Mouse (Mus musculus): ENCODE results near the gene Kcnj15. TPM values are rescaled to one million over a fixed set of nuclear protein-coding genes. Genes with fewer than 3 reads are reported as not detected.
A peak's percentile ranks its signal among the peaks of the same experiment; 100 is the strongest.

Gene Kcnj15
- 2.4 and 2.7 TPM in 2 replicates for polyA plus RNA-seq (2015; fragmentation: Nextera tagmentation; extraction: Ambion mirVana)

DNA sequence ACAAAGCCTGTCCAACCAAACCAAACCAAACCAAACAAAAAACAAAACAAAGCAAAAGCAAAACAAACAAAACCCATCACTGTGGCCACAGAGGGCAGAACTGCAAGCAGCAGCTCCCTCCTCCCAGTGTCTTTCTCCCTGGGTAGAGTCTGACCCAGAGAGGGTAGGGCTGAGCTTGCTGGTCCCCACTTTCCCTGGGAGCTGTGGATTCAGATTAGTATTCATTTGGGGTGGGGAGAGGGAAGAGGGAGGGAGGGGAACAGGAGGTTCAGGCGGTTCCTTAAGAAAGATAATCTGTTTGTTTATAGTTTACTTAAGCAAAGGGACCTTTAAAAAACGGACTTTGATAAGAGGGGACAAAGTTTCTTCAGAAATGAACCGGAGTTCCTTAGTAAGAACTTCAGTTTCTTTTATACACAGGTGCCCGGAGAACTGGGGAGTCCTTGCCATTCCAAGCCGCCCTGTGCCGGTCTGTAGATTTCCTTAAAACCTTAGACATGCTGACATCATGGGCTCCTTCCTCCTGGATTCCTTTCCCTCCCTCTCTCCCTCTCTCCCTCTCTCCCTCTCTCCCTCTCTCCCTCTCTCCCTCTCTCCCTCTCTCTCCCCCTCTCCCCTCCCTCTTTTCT is at the start of gene Kcnj15:
Gene Kcnj15, plus strand, starts transcription at position 293 of the 629 bp plus-strand sequence.
- Histone ChIP-seq H3K36me3 (no peaks in the 10 kb centered on the region), H3K4me1 (peaks cover 17% of the 10 kb centered on the region), H3K9me3 (replicated peaks) (no peaks in the 10 kb centered on the region), H3K27ac (no peak within 1 kb of the TSS), H3K4me3 (replicated peaks) (no peak within 1 kb of the TSS), H3K4me2 (0 out of 2 replicates have a peak within 1 kb of the TSS, but pooled peaks have one; percentile 4), H3K27me3 (peaks cover 8% of the 10 kb centered on the region; the same call in 1 of the 2 replicates), H3K9ac (no peak within 1 kb of the TSS)
- ATAC-seq (replicated peaks; ENCODE audit: low FRiP score) = no peak
- 32% methylated on average over 6 of the region's 6 CpGs for WGBS

DNA sequence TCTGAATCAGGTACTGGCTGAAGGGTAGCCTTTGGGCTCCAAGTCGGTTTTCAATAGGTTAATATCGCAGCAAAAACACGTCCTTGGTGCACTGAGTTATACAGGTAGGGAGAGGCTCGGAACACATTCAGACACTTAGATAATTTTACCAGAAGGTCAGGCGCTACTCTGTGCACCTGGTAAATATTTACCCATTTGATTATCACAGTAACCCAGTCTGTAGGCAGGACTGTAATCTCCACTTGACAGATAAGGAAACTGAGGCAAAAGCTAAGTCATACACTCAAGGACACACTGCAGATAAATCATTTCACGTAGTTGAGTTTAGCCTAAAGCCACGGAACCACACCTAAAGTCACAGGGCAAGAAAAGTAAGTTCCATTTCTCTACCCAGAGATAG is 49.1 kb upstream of the Kcnj15 start:
- Histone ChIP-seq H3K4me1 (no peaks in the 10 kb centered on the region), H3K27me3 (no peaks in the 10 kb centered on the region), H3K9ac (no peak overlapping the region), H3K4me3 (replicated peaks) (no peak overlapping the region), H3K36me3 (no peaks in the 10 kb centered on the region), H3K27ac (no peak overlapping the region), H3K4me2 (no peak overlapping the region), H3K9me3 (replicated peaks) (no peaks in the 10 kb centered on the region)
- ATAC-seq (replicated peaks; ENCODE audit: low FRiP score) = no peak
- WGBS = 89% methylated on average over 7 of the region's 7 CpGs

DNA sequence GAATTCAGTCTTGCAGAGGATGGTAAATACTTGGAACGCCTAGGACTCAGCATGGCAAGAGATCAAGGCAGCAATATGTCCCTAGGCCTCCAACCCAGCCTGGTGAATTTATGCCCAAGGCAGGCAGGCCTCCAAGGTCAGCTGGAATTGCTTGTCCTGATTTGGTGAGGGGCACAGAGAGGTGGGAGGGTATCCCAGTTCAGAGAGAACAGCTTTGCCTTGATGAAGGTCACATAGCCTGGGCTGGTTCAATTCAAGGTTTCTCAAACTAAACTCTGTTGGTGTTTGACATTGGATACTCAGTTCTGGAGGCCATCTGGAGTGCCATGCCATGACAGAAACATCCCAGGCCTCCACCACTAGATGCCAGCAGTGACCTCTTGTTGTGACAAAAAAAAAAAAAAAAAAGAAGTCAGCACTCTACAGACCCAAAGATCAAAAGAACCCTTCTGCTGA is 48.3 kb upstream of the Kcnj15 start:
- Histone ChIP-seq H3K36me3 (no peaks in the 10 kb centered on the region), H3K4me2 (no peak overlapping the region), H3K27ac (no peak overlapping the region), H3K9me3 (replicated peaks) (no peaks in the 10 kb centered on the region), H3K4me1 (no peaks in the 10 kb centered on the region), H3K9ac (no peak overlapping the region), H3K27me3 (no peaks in the 10 kb centered on the region), H3K4me3 (replicated peaks) (no peak overlapping the region)
- ATAC-seq (replicated peaks; ENCODE audit: low FRiP score) = peak; percentile 36; the same call in 1 of the 2 replicates
- WGBS = 17% methylated on average over 1 of the region's 1 CpGs

DNA sequence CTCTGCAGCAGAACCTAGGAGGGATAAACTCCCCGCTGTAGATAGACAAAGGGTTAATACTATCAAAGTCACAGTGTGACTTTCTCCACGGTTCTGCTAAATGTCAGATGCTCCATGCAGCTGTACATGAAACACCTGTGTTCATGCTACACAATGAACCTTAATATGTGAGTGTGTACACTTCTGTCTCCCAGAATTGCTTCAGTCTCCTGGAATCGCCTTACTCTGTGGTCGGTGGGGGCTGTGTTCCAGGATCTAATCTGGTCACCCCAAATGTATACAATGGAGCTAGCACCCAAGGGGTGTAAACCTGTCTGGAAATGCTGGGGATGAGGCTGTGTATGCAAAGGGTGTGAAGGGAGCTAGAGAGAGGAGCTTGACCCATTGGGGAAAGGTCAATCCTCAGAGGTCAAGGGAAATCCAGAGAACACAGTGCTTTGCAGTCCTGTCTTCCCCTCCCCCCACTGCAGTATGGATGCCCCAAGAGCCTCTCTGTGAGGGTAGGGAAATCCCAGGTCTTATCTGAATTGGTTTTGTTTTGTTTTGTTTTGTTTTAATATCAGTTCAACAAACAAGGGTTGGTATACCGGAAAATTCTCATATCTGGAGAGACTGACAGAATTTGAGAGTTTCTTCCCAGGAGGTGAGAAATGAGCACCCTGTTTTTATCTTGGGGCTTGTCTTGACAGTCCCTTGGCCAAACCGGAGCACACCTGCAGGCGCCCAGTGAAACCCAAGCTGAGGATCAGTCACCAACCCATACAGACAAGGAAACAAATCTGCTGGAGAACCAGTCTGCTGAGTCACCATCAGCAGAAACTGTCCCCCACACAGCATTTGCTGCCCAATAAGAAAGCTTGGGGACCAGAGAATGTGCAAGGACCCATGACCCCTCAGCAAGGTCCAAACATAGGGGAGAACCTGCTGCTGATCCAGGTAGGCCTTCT is 42.8 kb upstream of the Kcnj15 start:
- WGBS = 65% methylated on average over 7 of the region's 7 CpGs

DNA sequence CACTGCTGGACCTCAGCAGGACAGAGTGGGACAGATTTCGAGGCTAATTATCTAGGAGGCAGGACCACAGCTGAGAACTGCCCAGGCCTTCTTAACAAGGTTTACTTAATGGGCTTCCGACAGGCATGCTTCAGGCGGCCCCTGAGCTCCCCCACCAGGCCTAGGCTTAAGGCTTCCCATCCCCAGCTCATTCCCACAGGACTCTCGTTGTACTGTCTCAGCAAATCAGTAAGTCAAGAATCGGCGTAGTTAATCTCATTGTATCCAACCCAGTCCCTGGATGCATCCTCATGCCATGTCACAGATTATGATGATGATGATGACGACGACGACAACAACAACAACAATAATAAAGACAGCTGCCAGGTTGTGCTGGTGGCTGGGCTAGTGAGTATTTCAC is 41.6 kb upstream of the Kcnj15 start:
- H3K4me1 ChIP-seq = no peaks in the 10 kb centered on the region
- WGBS = 83% methylated on average over 9 of the region's 9 CpGs
- H3K4me3 ChIP-seq (replicated peaks) = no peak overlapping the region
- H3K9ac ChIP-seq = no peak overlapping the region
- H3K27ac ChIP-seq = no peak overlapping the region
- ATAC-seq (replicated peaks; ENCODE audit: low FRiP score) = no peak
- H3K9me3 ChIP-seq (replicated peaks) = no peaks in the 10 kb centered on the region
- H3K4me2 ChIP-seq = no peak overlapping the region
- no peaks in the 10 kb centered on the region for H3K27me3 ChIP-seq
- no peaks in the 10 kb centered on the region for H3K36me3 ChIP-seq

More for the DNA sequence above, 42.8 kb upstream of the Kcnj15 start:
- Histone ChIP-seq H3K27ac (no peak overlapping the region), H3K9ac (no peak overlapping the region), H3K27me3 (no peaks in the 10 kb centered on the region), H3K4me3 (replicated peaks) (no peak overlapping the region), H3K4me1 (no peaks in the 10 kb centered on the region), H3K9me3 (replicated peaks) (no peaks in the 10 kb centered on the region), H3K4me2 (no peak overlapping the region), H3K36me3 (no peaks in the 10 kb centered on the region)
- no peak for ATAC-seq (replicated peaks; ENCODE audit: low FRiP score)

DNA sequence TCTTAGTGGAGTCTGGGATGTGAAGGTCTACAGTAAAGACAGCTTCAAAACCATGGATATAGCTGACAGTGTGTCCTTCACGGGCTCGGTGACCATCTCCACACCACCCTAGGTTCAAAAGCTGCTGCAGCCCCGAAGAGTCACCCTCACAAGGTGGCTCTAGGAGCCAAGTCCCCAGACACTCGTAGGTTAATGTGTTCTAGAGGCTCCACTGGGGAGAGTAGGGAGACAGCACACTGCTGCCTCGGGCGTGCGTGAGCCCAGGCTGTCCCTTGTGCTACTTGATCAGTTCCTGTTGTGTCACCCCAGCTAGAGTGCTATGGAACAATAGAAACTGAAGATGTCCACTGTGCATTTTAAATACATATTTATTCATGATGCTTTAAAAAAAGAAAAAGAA is 41.0 kb upstream of the Kcnj15 start:
- 92% methylated on average over 7 of the region's 7 CpGs for WGBS
- no peak for ATAC-seq (replicated peaks; ENCODE audit: low FRiP score)
- no peak overlapping the region for H3K4me3 ChIP-seq (replicated peaks)
- no peak overlapping the region for H3K9ac ChIP-seq
- no peaks in the 10 kb centered on the region for H3K36me3 ChIP-seq
- H3K27ac ChIP-seq = no peak overlapping the region
- H3K9me3 ChIP-seq (replicated peaks) = no peaks in the 10 kb centered on the region
- no peak overlapping the region for H3K4me2 ChIP-seq
- H3K4me1 ChIP-seq = no peaks in the 10 kb centered on the region
- H3K27me3 ChIP-seq = no peaks in the 10 kb centered on the region

DNA sequence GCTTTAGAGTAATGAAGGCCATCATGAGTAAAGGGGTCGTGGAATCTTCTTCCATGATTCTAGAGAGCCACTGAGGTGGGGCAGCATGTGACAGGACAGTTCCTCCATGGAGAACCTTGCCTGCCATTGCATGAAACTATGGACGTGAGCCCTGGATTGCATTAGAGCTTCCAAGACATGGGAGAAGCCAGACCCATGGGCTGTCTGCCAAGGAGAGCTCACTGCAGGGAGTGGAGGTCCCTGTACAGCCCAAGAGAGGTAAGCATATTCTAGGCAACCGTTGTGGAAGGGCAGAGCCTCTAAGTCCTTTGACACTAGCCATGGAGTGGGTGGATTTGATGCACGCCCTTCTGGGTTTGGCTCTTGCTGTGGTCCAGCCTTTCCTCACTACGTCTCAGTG is 40.5 kb upstream of the Kcnj15 start:
- WGBS = 81% methylated on average over 5 of the region's 5 CpGs
- Histone ChIP-seq H3K27ac (no peak overlapping the region), H3K9me3 (replicated peaks) (no peaks in the 10 kb centered on the region), H3K9ac (no peak overlapping the region), H3K4me2 (no peak overlapping the region), H3K27me3 (no peaks in the 10 kb centered on the region), H3K36me3 (no peaks in the 10 kb centered on the region), H3K4me3 (replicated peaks) (no peak overlapping the region), H3K4me1 (peaks cover 2% of the 10 kb centered on the region; the same call in 1 of the 2 replicates)
- ATAC-seq (replicated peaks; ENCODE audit: low FRiP score) = no peak

DNA sequence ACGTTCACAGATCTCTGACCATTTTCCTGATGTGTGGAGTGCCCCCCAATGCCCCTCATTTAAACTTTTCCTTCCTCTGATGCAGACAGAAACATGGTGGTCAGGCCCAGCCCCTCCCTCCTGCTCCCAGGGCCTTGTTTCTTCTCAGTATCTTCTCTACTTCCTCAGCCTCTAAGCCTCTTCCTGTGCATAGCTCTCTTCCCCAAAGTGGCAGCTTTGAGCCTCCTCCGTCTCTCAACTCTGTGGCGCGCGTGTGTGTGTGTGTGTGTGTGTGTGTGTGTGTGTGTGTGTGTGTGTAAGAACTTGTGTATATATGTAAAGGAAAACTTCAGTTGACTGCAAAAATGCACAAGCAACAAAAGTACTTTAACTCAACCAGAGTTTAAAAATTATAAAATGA is 38.6 kb upstream of the Kcnj15 start:
- no peak overlapping the region for H3K4me2 ChIP-seq
- ATAC-seq (replicated peaks; ENCODE audit: low FRiP score) = no peak
- WGBS = 84% methylated on average over 5 of the region's 5 CpGs
- no peaks in the 10 kb centered on the region for H3K36me3 ChIP-seq
- no peaks in the 10 kb centered on the region for H3K9me3 ChIP-seq (replicated peaks)
- no peak overlapping the region for H3K27ac ChIP-seq
- H3K27me3 ChIP-seq = no peaks in the 10 kb centered on the region
- H3K9ac ChIP-seq = no peak overlapping the region
- peaks cover 7% of the 10 kb centered on the region; the same call in 1 of the 2 replicates for H3K4me1 ChIP-seq
- H3K4me3 ChIP-seq (replicated peaks) = no peak overlapping the region

DNA sequence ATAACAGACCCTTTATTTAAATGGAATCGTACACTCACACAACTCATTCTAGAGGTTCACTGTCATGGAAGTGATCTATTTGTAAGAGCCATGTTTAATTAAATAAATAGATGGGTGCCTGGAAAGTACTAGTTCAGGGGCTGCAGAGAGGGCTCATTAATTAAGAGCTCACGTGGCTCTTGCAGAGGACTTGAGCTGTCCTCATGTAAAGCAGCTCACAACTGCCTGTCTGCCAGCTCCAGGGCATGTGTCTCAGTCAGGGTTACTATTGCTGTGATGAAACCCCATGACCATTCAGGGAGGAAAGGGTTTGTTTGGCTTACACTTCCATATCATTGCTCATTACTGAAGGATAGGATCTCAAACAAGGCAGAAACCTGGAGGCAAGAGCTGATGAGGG is 37.9 kb upstream of the Kcnj15 start:
- Histone ChIP-seq H3K4me1 (peaks cover 7% of the 10 kb centered on the region; the same call in 1 of the 2 replicates), H3K9me3 (replicated peaks) (no peaks in the 10 kb centered on the region), H3K36me3 (no peaks in the 10 kb centered on the region), H3K9ac (no peak overlapping the region), H3K4me2 (no peak overlapping the region), H3K27ac (no peak overlapping the region), H3K27me3 (no peaks in the 10 kb centered on the region), H3K4me3 (replicated peaks) (no peak overlapping the region)
- ATAC-seq (replicated peaks; ENCODE audit: low FRiP score) = no peak
- 56% methylated on average over 2 of the region's 2 CpGs for WGBS

DNA sequence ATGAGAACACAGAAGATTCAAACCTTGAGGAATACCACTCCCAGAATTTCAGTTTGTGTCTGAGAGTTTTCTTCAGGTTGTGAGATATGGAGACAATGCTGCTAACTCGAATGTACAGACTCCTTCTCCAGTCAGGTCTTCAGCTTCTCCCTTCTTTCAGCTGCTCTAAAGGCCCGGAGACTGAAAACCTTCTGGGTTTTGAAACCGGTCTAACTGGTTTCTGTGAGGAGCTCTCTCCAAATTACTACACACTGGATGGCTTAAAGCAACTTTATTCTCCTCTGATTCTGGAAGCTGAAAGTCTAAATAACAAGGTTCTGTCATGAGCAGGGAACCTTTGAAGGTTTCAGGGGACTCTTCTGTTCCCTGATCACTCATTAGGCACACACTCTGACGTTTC is 36.3 kb upstream of the Kcnj15 start:
- Histone ChIP-seq H3K27me3 (no peaks in the 10 kb centered on the region), H3K36me3 (no peaks in the 10 kb centered on the region), H3K9me3 (replicated peaks) (no peaks in the 10 kb centered on the region), H3K4me2 (no peak overlapping the region), H3K9ac (no peak overlapping the region), H3K27ac (peak overlapping the region; percentile 45), H3K4me1 (peaks cover 7% of the 10 kb centered on the region; the same call in 1 of the 2 replicates), H3K4me3 (replicated peaks) (no peak overlapping the region)
- no peak for ATAC-seq (replicated peaks; ENCODE audit: low FRiP score)
- 56% methylated on average over 4 of the region's 4 CpGs for WGBS

DNA sequence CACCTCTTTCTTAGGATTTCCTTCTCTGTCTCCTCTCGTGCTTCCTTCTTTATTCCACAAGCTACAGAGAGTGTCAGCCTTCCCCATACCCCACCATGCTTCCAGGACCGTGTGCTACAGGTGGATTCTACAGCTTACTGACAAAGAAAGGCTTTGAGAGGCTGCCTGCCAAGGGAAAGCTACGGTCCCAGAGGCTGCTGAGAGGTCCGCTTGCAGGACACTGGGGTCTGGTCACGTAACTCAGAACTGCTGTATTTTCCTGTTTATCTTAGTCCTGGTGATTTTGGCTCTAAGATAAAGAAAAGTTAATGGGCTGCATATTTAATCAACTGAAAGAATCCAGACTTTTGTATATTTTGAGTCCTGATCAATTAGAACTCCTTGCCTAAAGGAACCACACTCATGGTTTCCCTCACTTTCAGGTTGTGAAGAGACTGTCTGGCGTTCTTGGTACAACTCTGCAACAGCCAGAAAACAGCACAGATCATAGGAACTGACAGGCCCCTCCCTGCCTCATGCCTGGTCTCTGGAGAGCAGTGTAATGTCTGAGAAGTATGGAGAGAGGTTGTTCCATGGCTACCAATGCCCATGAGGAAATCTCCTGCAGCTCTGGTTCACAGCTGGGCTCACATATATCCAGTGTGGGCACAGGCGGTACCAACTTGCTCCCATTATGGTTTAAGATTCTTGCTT is 35.2 kb upstream of the Kcnj15 start:
- no peak for ATAC-seq (replicated peaks; ENCODE audit: low FRiP score)
- peak overlapping the region; percentile 45; the same call in 1 of the 2 replicates for H3K27ac ChIP-seq
- no peak overlapping the region for H3K4me2 ChIP-seq
- H3K36me3 ChIP-seq = no peaks in the 10 kb centered on the region
- peaks cover 7% of the 10 kb centered on the region; the same call in 1 of the 2 replicates for H3K4me1 ChIP-seq
- H3K9ac ChIP-seq = no peak overlapping the region
- 58% methylated on average over 7 of the region's 7 CpGs for WGBS
- H3K9me3 ChIP-seq (replicated peaks) = no peaks in the 10 kb centered on the region
- H3K27me3 ChIP-seq = no peaks in the 10 kb centered on the region
- H3K4me3 ChIP-seq (replicated peaks) = no peak overlapping the region

DNA sequence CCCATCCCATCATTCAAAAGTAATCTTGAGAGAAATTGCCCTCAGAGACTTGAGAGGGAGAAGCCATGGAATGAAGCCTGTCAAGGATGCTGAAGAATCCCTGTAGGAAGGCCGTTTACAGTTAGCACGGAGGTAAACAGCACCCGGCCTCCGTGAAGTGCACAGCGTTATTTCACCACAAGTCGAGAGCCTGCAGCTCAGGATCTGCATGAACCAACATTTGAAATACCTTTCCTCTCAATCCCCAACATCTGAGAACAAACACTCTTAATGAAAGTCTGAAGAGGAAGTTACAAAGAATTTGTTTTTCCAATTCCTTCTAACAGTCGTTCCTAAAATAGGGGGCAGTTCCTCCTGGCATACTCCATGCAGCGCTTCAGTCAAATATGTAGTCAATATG is 33.9 kb upstream of the Kcnj15 start:
- no peaks in the 10 kb centered on the region for H3K9me3 ChIP-seq (replicated peaks)
- no peaks in the 10 kb centered on the region for H3K36me3 ChIP-seq
- H3K27me3 ChIP-seq = no peaks in the 10 kb centered on the region
- no peak for ATAC-seq (replicated peaks; ENCODE audit: low FRiP score)
- H3K4me1 ChIP-seq = peaks cover 7% of the 10 kb centered on the region; the same call in 1 of the 2 replicates
- no peak overlapping the region for H3K4me2 ChIP-seq
- no peak overlapping the region for H3K4me3 ChIP-seq (replicated peaks)
- WGBS = 85% methylated on average over 8 of the region's 8 CpGs
- H3K9ac ChIP-seq = no peak overlapping the region
- no peak overlapping the region for H3K27ac ChIP-seq

Data from kidney, embryonic 15.5 days (tissue).